Mouse (Mus musculus): Measurements from ENCODE around the gene Notch1.

The Notch1 gene

GRCm38 (mm10) chr2:26502299-26502862 is 14.1 kb downstream of the Notch1 start:
- DNase-seq (ENCODE audit: inconsistent age in 2 of 2, low spot score in 1 of 2) = peak; percentile 59 to 80

- DNase-seq (ENCODE audit: inconsistent age in 2 of 2, low spot score in 1 of 2) = peak in 1 of 2 experiments; percentile 61
These were observed 14.8 kb downstream of the Notch1 start for GRCm38 (mm10) chr2:26501651-26502141.

- peak; percentile 59 to 60 for DNase-seq (ENCODE audit: inconsistent age in 2 of 2, low spot score in 1 of 2)
These were observed 15.7 kb downstream of the Notch1 start for GRCm38 (mm10) chr2:26500599-26501370.

- peak in 1 of 2 experiments; percentile 55 for DNase-seq (ENCODE audit: inconsistent age in 2 of 2, low spot score in 1 of 2)
These were observed 16.4 kb downstream of the Notch1 start for GRCm38 (mm10) chr2:26500027-26500598.

GRCm38 (mm10) chr2:26498694-26499093 is 17.8 kb downstream of the Notch1 start:
- no peak for DNase-seq (ENCODE audit: inconsistent age in 2 of 2, low spot score in 1 of 2)

- DNase-seq (ENCODE audit: inconsistent age in 2 of 2, low spot score in 1 of 2) = peak in 1 of 2 experiments; percentile 62
These were observed 18.5 kb downstream of the Notch1 start for GRCm38 (mm10) chr2:26497861-26498533.

- no peak for DNase-seq (ENCODE audit: inconsistent age in 2 of 2, low spot score in 1 of 2)
These were observed 20.0 kb downstream of the Notch1 start for GRCm38 (mm10) chr2:26496451-26496850.

- DNase-seq (ENCODE audit: inconsistent age in 2 of 2, low spot score in 1 of 2) = no peak
These were observed 20.8 kb downstream of the Notch1 start for GRCm38 (mm10) chr2:26495701-26496100.

GRCm38 (mm10) chr2:26494991-26495390 is 21.5 kb downstream of the Notch1 start:
- DNase-seq (ENCODE audit: inconsistent age in 2 of 2, low spot score in 1 of 2) = peak in 1 of 2 experiments; percentile 70

- DNase-seq (ENCODE audit: inconsistent age in 2 of 2, low spot score in 1 of 2) = peak in 1 of 2 experiments; percentile 44
These were observed 22.1 kb downstream of the Notch1 start for GRCm38 (mm10) chr2:26494396-26494795.

GRCm38 (mm10) chr2:26493021-26493781 is 23.3 kb downstream of the Notch1 start:
- DNase-seq (ENCODE audit: inconsistent age in 2 of 2, low spot score in 1 of 2) = peak in 1 of 2 experiments; percentile 67

GRCm38 (mm10) chr2:26490760-26491301 is 25.6 kb downstream of the Notch1 start:
- peak in 1 of 2 experiments; percentile 54 for DNase-seq (ENCODE audit: inconsistent age in 2 of 2, low spot score in 1 of 2)

- no peak for DNase-seq (ENCODE audit: inconsistent age in 2 of 2, low spot score in 1 of 2)
These were observed 27.8 kb downstream of the Notch1 start for GRCm38 (mm10) chr2:26488535-26489135.

- DNase-seq (ENCODE audit: inconsistent age in 2 of 2, low spot score in 1 of 2) = no peak
These were observed 29.0 kb downstream of the Notch1 start for GRCm38 (mm10) chr2:26487322-26488021.

- no peak for DNase-seq (ENCODE audit: inconsistent age in 2 of 2, low spot score in 1 of 2)
These were observed 29.6 kb downstream of the Notch1 start for GRCm38 (mm10) chr2:26486835-26487321.

- DNase-seq (ENCODE audit: inconsistent age in 2 of 2, low spot score in 1 of 2) = no peak
These were observed 30.1 kb downstream of the Notch1 start for GRCm38 (mm10) chr2:26486264-26486810.

- no peak for DNase-seq (ENCODE audit: inconsistent age in 2 of 2, low spot score in 1 of 2)
These were observed 30.8 kb downstream of the Notch1 start for GRCm38 (mm10) chr2:26485710-26486109.

GRCm38 (mm10) chr2:26485278-26485677 is 31.2 kb downstream of the Notch1 start:
- DNase-seq (ENCODE audit: inconsistent age in 2 of 2, low spot score in 1 of 2) = peak; percentile 74 to 88

GRCm38 (mm10) chr2:26484169-26484568 is 32.3 kb downstream of the Notch1 start:
- no peak for DNase-seq (ENCODE audit: inconsistent age in 2 of 2, low spot score in 1 of 2)
